Mouse (Mus musculus): ENCODE results near the gene Lactbl1.

GRCm38 (mm10) chr4:136653019-136653418 is 30.6 kb downstream of the Lactbl1 start:
- TF ChIP-seq CTCF (IDR thresholded peaks at IDR 0.05; ENCODE audit: borderline replicate concordance, insufficient read depth, low read depth, low read length) (no peak), POLR2A (IDR thresholded peaks at IDR 0.05; ENCODE audit: borderline replicate concordance, insufficient read depth, low read length) (no peak)
